Mouse (Mus musculus): ENCODE results near the gene Pde4a. TPM values are rescaled to one million over a fixed set of nuclear protein-coding genes. Genes with fewer than 3 reads are reported as not detected.
"Not testable (repeated sequence)": the region's sequence is repeated elsewhere in the genome, so short reads cannot be mapped to it uniquely, and the experiment has no call there.

Gene Pde4a
- polyA plus RNA-seq, 1 experiment from 2014 or later: 8.6 TPM

DNA sequence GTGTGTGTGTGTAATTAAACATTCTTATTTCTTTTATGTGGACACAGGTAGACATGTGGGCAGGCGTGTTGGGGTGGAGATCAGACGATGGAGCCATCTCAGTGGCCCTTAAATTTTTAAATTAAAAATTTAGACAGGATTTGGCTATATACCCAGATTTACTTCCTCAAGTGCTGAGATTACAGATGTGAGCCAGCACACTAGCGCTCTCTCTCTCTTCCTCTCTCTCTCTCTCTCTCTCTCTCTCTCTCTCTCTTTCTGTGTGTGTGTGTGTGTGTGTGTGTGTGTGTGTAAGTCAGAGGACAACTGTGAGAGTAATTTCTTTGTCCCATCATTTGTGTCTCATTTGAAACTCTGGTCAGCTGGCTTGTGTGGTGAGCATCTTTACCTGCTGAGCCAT is 25.2 kb downstream of the Pde4a start:
- Histone ChIP-seq H3K27me3 (no peaks in the 10 kb centered on the region), H3K4me3 (no peak overlapping the region), H3K4me1 (peaks cover 3% of the 10 kb centered on the region; the same call in 1 of the 2 replicates), H3K4me2 (no peak overlapping the region), H3K9ac (no peak overlapping the region), H3K36me3 (no peaks in the 10 kb centered on the region), H3K9me3 (no peaks in the 10 kb centered on the region), H3K27ac (no peak overlapping the region)
- 75% methylated on average over 3 of the region's 3 CpGs for WGBS
- ATAC-seq (ENCODE audit: borderline replicate concordance, extremely low read depth, low FRiP score, low TSS enrichment): no peak

DNA sequence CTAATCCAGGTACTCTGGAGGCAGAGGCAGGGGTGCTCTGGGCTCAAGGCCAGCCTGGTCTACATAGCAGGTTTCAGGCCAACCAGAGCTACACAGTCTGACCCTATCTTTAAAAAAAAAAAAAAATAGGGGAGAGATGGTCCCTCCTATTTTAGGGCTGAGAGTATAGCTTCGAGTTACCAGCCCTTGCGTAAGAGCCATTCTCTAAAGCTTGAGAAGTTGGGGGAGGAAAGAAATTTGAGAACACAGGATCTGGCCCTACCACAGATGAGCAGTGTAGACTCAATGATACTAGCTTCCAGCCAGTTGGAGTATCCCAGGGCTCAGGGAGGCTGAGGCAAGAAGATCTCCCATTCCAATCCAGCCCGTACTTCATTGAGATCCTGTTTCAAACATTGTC is 28.3 kb downstream of the Pde4a start:
- no peak overlapping the region for H3K27ac ChIP-seq
- WGBS: 72% methylated on average over 3 of the region's 3 CpGs
- H3K9me3 ChIP-seq: no peaks in the 10 kb centered on the region
- no peaks in the 10 kb centered on the region for H3K36me3 ChIP-seq
- H3K4me1 ChIP-seq: peaks cover 20% of the 10 kb centered on the region
- no peaks in the 10 kb centered on the region for H3K27me3 ChIP-seq
- ATAC-seq (ENCODE audit: borderline replicate concordance, extremely low read depth, low FRiP score, low TSS enrichment): no peak
- H3K4me2 ChIP-seq: no peak overlapping the region
- H3K4me3 ChIP-seq: no peak overlapping the region
- H3K9ac ChIP-seq: no peak overlapping the region

DNA sequence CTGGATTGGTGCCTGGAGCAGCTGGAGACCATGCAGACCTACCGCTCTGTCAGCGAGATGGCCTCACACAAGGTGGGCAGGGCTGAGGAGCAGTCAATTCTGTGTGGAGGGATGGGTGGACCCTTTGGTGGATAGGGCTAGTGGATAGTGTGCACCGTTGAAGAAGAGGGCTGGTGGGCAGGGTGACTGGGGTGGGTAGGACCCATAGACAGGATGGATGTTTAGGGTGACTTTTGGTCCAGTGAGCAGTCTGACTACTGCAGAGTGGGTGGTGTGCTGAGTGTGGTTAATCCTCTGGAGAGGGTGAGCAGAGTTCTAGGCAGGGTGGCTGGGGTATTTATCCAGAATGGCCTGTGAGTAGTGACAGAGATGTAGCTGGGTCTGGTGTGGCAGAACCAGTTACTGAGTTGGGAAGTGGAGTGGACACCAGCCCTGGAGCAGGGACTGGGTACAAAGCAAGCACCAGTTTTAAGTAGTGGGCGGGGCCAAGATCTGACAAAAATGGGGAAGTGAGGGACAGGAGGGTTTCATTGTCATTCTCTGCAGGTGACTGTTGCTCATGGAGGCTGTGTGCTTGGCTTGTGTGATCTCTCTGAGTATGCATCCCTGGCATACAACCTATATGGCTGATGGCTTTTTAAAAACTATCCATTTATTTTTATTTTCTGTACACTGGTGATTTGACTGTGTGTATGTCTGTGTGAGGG is 29.4 kb downstream of the Pde4a start:
- 81% methylated on average over 4 of the region's 4 CpGs for WGBS
- no peaks in the 10 kb centered on the region for H3K9me3 ChIP-seq
- no peak overlapping the region for H3K4me3 ChIP-seq
- no peaks in the 10 kb centered on the region for H3K36me3 ChIP-seq
- H3K4me1 ChIP-seq: peaks cover 20% of the 10 kb centered on the region
- H3K9ac ChIP-seq: no peak overlapping the region
- no peak overlapping the region for H3K27ac ChIP-seq
- H3K27me3 ChIP-seq: no peaks in the 10 kb centered on the region
- H3K4me2 ChIP-seq: no peak overlapping the region
- no peak for ATAC-seq (ENCODE audit: borderline replicate concordance, extremely low read depth, low FRiP score, low TSS enrichment)

DNA sequence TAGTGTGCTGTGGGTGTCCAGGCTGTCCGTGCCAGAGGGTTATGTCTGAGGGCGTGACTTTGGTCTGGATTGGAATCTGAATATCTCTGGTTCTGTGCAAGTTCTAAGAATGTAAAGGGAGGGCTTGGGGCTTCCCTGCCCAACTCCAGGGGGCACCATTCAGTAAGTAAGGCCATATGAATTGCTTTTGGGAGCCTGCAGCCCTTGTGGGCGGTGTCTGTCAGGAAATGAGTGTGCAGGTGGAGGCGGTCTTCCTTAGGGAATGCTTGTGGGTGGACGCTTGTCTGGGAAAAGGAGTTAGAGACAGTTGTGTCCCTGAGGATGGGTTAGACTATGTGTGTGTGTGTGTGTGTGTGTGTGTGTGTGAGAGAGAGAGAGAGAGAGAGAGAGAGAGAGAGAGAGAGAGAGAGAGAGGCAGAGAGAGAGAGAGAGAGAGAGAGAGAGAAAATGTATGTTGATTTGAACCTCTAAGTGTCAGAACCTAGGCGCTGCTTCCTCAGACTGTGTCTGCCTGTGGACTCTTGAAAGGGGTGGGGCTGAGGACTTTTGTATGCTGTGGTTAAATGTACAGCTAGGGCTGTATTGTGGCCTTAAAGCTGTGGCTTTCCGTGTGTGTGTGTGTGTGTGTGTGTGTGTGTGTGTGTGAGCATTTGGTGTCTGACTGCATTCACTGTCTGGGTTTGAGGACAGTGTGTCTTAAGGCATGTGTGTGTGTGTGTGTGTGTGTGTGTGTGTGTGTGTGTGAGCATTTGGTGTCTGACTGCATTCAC is 30.4 kb downstream of the Pde4a start:
- not testable (repeated sequence) for H3K9ac ChIP-seq; H3K4me3 ChIP-seq; H3K27ac ChIP-seq; H3K4me2 ChIP-seq; H3K36me3 ChIP-seq; H3K27me3 ChIP-seq; H3K9me3 ChIP-seq; ATAC-seq (ENCODE audit: borderline replicate concordance, extremely low read depth, low FRiP score, low TSS enrichment)
- 48% methylated on average over 7 of the region's 7 CpGs for WGBS
- H3K4me1 ChIP-seq: peaks cover 20% of the 10 kb centered on the region

DNA sequence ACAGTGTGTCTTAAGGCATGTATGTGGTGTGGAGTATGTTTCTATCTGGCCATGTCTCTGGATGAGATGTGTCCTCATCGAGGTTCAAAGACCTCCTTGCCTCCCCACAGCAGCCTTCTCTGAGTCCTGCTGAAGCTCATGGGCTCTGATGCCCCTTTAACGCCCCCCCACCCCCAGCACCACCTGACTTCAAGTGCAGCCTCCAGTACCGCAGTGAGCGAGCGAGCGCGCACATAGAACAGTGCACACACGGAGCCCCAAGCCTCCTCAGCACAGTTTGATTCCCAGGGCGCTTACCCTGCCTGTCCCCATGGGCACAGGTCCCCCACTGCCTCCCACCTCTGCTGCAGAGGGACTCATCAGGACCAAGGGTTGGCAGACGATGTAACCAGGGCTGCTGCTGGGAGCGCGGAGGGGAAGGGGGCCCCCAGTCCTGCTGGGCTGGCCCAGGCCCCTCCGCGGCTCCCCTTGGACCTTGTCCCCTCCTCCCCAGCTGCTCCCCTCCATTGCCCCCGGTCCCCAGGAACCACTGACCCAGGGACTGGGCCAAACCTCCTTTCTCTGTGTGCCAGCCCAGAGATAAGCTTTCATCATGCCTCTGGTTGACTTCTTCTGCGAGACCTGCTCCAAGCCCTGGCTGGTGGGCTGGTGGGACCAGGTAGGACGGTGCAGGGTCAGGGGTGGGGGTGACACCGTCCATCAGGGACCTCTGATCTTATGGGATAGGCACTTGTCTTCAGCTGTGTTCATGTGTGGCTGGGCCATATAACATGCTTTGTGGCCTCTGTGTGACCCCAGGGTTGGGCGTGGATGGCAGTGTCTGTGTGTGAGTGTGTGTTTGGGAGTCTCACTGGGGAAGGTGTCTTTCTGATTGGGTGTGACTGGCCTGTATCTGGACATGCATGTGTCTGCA is 31.3 kb downstream of the Pde4a start:
- Histone ChIP-seq H3K36me3 (no peaks in the 10 kb centered on the region), H3K9ac (0 out of 2 replicates have a peak overlapping the region, but pooled peaks have one; percentile 4), H3K4me1 (peaks cover 20% of the 10 kb centered on the region), H3K27me3 (no peaks in the 10 kb centered on the region), H3K27ac (no peak overlapping the region), H3K9me3 (no peaks in the 10 kb centered on the region), H3K4me3 (peak overlapping the region; percentile 30), H3K4me2 (peak overlapping the region; percentile 51)
- ATAC-seq (ENCODE audit: borderline replicate concordance, extremely low read depth, low FRiP score, low TSS enrichment): peak; percentile 61; the same call in 1 of the 2 replicates
- 31% methylated on average over 19 of the region's 19 CpGs for WGBS

DNA sequence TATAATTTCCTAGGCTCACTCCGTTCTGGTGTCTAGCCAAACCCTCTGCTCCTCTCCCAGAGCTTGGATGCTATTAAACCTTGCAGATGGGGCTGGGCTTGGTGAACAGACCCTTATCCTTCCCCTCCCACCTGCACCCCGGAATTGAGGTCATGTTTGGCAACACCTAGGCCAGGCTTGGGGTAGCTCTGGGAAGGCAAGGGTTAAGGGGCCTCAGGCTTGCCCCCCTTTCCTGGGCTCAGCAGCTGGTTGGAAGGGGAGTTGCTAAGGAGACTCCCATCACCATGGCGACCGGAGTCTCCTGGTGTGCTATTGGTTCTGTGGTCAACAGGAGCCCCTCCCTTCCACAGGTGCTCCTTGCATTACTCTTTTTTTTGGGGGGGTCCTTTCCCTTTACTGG is 32.5 kb downstream of the Pde4a start:
- no peaks in the 10 kb centered on the region for H3K27me3 ChIP-seq
- H3K9ac ChIP-seq: no peak overlapping the region
- peaks cover 20% of the 10 kb centered on the region for H3K4me1 ChIP-seq
- no peak for ATAC-seq (ENCODE audit: borderline replicate concordance, extremely low read depth, low FRiP score, low TSS enrichment)
- no peaks in the 10 kb centered on the region for H3K9me3 ChIP-seq
- WGBS: 21% methylated on average over 4 of the region's 4 CpGs
- H3K36me3 ChIP-seq: no peaks in the 10 kb centered on the region
- H3K4me2 ChIP-seq: 0 out of 2 replicates have a peak overlapping the region, but pooled peaks have one; percentile 6
- H3K4me3 ChIP-seq: no peak overlapping the region
- H3K27ac ChIP-seq: no peak overlapping the region

DNA sequence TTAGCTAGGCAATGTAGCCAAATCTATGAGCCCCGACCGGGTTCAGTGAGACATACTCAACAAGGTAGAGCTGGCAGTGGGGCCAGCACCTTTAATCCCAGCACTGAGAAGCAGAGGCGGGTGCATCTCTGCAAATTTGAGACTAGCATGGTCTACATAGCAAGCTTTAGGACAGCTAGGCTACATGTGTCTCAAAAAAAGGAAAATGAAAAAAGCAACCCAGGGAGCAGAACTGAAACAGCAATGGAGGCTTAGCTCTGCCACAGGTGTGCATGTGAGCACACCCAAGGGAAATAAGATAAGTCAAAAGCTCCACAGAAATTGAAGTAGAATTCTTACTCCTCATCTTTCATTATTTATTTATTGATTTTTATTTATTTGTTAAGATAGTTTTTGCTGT is 33.4 kb downstream of the Pde4a start:
- H3K4me1 ChIP-seq: peaks cover 20% of the 10 kb centered on the region
- H3K27me3 ChIP-seq: no peaks in the 10 kb centered on the region
- WGBS: 73% methylated on average over 3 of the region's 3 CpGs
- no peak overlapping the region for H3K27ac ChIP-seq
- H3K36me3 ChIP-seq: no peaks in the 10 kb centered on the region
- H3K9ac ChIP-seq: no peak overlapping the region
- no peak overlapping the region for H3K4me3 ChIP-seq
- ATAC-seq (ENCODE audit: borderline replicate concordance, extremely low read depth, low FRiP score, low TSS enrichment): no peak
- H3K9me3 ChIP-seq: no peaks in the 10 kb centered on the region
- no peak overlapping the region for H3K4me2 ChIP-seq

DNA sequence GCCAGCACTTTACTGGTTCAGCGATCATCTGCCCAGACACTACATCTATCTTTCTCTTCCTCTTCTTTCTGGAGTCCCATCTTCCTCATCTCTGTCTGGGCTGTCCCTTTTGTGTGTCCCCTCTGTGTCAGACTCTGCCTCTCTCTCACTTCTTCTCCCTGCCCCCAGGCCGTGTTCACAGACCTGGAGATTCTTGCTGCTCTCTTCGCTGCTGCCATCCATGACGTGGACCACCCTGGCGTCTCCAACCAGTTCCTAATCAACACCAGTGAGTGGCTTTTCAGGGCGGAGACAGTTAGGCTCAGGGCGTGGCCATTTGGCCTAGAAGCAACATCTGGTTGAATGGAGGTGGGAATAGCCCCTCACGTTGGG is 38.6 kb downstream of the Pde4a start:
- peak overlapping the region; percentile 62; the same call in 1 of the 2 replicates for H3K4me2 ChIP-seq
- H3K27ac ChIP-seq: no peak overlapping the region
- H3K27me3 ChIP-seq: no peaks in the 10 kb centered on the region
- H3K36me3 ChIP-seq: no peaks in the 10 kb centered on the region
- H3K4me3 ChIP-seq: 0 out of 2 replicates have a peak overlapping the region, but pooled peaks have one; percentile 36
- no peaks in the 10 kb centered on the region for H3K9me3 ChIP-seq
- peaks cover 3% of the 10 kb centered on the region; the same call in 1 of the 2 replicates for H3K4me1 ChIP-seq
- H3K9ac ChIP-seq: no peak overlapping the region
- WGBS: 34% methylated on average over 8 of the region's 8 CpGs
- ATAC-seq (ENCODE audit: borderline replicate concordance, extremely low read depth, low FRiP score, low TSS enrichment): no peak

DNA sequence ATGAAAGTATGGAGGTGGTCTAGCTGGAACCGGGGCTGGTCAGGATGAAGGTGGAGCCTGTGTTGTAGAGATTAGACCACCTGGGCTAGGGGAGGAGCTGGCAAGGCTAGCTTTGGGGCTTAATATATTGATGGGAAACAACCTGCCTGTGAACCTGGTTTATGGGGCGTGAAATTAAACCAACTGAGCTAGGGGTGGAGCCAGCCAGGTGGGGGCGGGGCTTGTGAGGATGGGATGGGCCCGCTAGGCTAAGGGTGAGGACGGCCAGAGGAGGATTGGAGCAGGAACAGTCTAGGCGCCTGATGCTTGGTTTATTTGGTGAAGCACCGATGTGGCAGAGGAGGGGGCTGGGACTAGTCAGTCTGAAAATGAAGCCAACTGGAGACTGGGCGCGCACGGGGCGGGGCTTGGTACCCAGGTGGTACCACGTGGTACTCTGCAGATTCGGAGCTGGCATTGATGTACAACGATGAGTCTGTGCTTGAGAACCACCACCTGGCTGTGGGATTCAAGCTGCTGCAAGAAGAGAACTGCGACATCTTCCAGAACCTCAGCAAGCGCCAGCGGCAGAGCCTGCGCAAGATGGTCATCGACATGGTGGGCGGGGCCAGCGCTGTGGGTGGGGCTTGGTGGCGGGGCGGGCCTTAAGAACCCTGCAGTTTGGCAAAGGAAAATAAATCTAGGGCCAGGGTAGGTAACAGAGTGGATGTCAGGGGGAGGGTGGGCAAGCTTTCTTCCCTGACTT is 39.2 kb downstream of the Pde4a start:
- Histone ChIP-seq H3K4me2 (peak overlapping the region; percentile 62), H3K27ac (no peak overlapping the region), H3K4me3 (peak overlapping the region; percentile 36), H3K4me1 (peaks cover 3% of the 10 kb centered on the region; the same call in 1 of the 2 replicates), H3K9ac (no peak overlapping the region), H3K27me3 (no peaks in the 10 kb centered on the region), H3K36me3 (no peaks in the 10 kb centered on the region), H3K9me3 (no peaks in the 10 kb centered on the region)
- ATAC-seq (ENCODE audit: borderline replicate concordance, extremely low read depth, low FRiP score, low TSS enrichment): peak; percentile 53; the same call in 1 of the 2 replicates
- WGBS: 5% methylated on average over 23 of the region's 23 CpGs

DNA sequence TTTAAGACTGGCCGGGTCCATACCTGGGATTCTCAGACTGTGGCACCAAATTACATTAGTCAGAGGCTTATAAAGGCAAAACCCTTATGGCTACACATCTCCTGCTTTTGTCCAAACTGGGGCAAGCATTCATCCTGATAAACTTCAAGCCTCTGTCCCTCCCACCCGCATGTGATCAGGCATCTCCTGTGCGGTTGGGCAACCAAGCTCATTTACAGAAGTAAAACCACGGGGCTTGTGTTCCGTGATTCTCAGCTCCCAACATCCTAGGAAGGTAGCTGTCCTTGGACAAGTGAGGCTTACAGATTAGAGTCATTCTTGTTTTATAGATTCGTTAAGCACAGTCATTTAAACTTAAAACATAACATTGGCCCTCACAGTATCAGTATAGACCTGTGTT is 41.3 kb downstream of the Pde4a start:
- H3K4me3 ChIP-seq: no peak overlapping the region
- no peaks in the 10 kb centered on the region for H3K9me3 ChIP-seq
- ATAC-seq (ENCODE audit: borderline replicate concordance, extremely low read depth, low FRiP score, low TSS enrichment): no peak
- no peaks in the 10 kb centered on the region for H3K27me3 ChIP-seq
- H3K36me3 ChIP-seq: 0 out of 2 replicates have a peak, but pooled peaks cover 3% of the 10 kb centered on the region
- no peak overlapping the region for H3K4me2 ChIP-seq
- WGBS: 86% methylated on average over 6 of the region's 6 CpGs
- no peak overlapping the region for H3K27ac ChIP-seq
- H3K4me1 ChIP-seq: peaks cover 3% of the 10 kb centered on the region; the same call in 1 of the 2 replicates
- no peak overlapping the region for H3K9ac ChIP-seq

DNA sequence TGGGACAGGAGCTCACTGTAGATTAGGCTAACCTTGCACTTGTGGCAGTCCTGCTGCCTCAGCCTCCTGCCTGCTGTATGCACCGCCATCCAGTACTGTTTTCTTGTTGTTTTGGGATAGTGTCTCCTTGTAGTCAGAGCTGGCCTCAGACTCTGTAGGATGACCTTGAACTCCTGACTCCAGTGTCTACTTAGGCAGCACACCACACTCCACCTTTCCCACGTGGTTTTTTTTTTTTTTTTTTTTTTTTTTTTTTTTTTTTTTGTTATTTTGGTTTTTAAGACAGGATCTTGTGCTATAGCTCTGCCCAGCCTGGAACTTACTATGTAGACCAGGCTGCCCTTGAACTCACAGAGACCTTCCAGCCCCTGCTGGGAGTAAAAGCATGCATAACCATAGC is 43.1 kb downstream of the Pde4a start:
- Histone ChIP-seq H3K4me3 (no peak overlapping the region), H3K4me2 (no peak overlapping the region), H3K9ac (no peak overlapping the region), H3K9me3 (no peaks in the 10 kb centered on the region), H3K27me3 (no peaks in the 10 kb centered on the region), H3K4me1 (peaks cover 3% of the 10 kb centered on the region; the same call in 1 of the 2 replicates), H3K27ac (no peak overlapping the region), H3K36me3 (0 out of 2 replicates have a peak, but pooled peaks cover 3% of the 10 kb centered on the region)
- WGBS: 68% methylated on average over 2 of the region's 2 CpGs
- no peak for ATAC-seq (ENCODE audit: borderline replicate concordance, extremely low read depth, low FRiP score, low TSS enrichment)

All from lung, embryonic 15.5 days (tissue).